Mouse (Mus musculus) midbrain, postnatal 0 days (tissue): ENCODE measurements around the gene Slc9a1. TPM values are rescaled to one million over a fixed set of nuclear protein-coding genes. Genes with fewer than 3 reads are reported as not detected.

Experiments
- ATAC-seq: fragments of 200-750 bp; cut with Nextera tagmentation; 2 replicates; pipeline ENCODE4 v1.8.0; 2017; ENCODE audit warnings: moderate number of reproducible peaks, mild to moderate bottlenecking, moderate TSS enrichment, moderate library complexity; ENCODE audit not compliant: low FRiP score
- DNase-seq: peaks from one replicate; pipeline ENCODE4 v3.0.0-alpha.2; 2015; ENCODE audit warnings: low spot score
- H3K27ac ChIP-seq: fragments of 300-500 bp; sonication (generic); 2 replicates; pipeline ENCODE4 v1.5.1; 2014; ENCODE audit warnings: low read depth, mild to moderate bottlenecking, low read length, mixed read lengths
- H3K27me3 ChIP-seq: fragments of 300-500 bp; sonication (generic); 2 replicates; pipeline ENCODE4 v1.6.1; 2014; ENCODE audit warnings: low read length, control low read depth, mixed read lengths; ENCODE audit not compliant: insufficient read depth
- H3K36me3 ChIP-seq: fragments of 300-500 bp; sonication (generic); 2 replicates; pipeline ENCODE4 v1.6.1; 2014; ENCODE audit warnings: low read length, control low read depth, mixed read lengths; ENCODE audit not compliant: insufficient read depth
- H3K4me1 ChIP-seq: fragments of 300-500 bp; sonication (generic); 2 replicates; pipeline ENCODE4 v1.6.1; 2014; ENCODE audit warnings: mild to moderate bottlenecking, control low read depth, antibody characterized with exemption, low read length, mixed read lengths; ENCODE audit not compliant: insufficient read depth
- H3K4me2 ChIP-seq: fragments of 300-500 bp; sonication (generic); 2 replicates; pipeline ENCODE4 v1.6.1; 2014; ENCODE audit warnings: low read depth, mild to moderate bottlenecking, low read length, mixed read lengths; ENCODE audit not compliant: poor library complexity, severe bottlenecking
- H3K4me3 ChIP-seq: fragments of 300-500 bp; sonication (generic); 2 replicates; pipeline ENCODE4 v1.5.1; 2014; ENCODE audit warnings: low read depth, mild to moderate bottlenecking, low read length, moderate library complexity
- H3K9ac ChIP-seq: fragments of 300-500 bp; sonication (generic); replicated peaks from 2 replicates; pipeline ENCODE4 v1.6.1; 2014; ENCODE audit warnings: mild to moderate bottlenecking, low read length, moderate library complexity, mixed read lengths; ENCODE audit not compliant: poor library complexity, severe bottlenecking
- H3K9me3 ChIP-seq: fragments of 300-500 bp; sonication (generic); 2 replicates; pipeline ENCODE4 v1.6.1; 2016; ENCODE audit warnings: low read length, control low read depth
- CTCF ChIP-seq: IDR thresholded peaks from 2 replicates; pipeline ENCODE4 v1.5.1; 2016; ENCODE audit warnings: antibody characterized with exemption, mild to moderate bottlenecking
- WGBS: fragments of 180-500 bp; shearing (Covaris S2); extraction: QIAGEN DNeasy Blood & Tissue Kit; methylation state at CpG from one replicate; pipeline ENCODE4 v1.1.7; 2014; 5-methylcytosine and 5-hydroxymethylcytosine counted together
- microRNA-seq: library from miRNA; unstranded; fragments of <30 nt; microRNA quantifications from one replicate; pipeline ENCODE4, GENCODE M21; 2016; ENCODE audit warnings: borderline number of aligned reads
- polyA plus RNA-seq: library from polyadenylated mRNA; unstranded; fragments of >200 nt; fragmentation: Nextera tagmentation; extraction: Ambion mirVana; gene quantifications from 2 replicates; pipeline ENCODE4 v1.2.1, GENCODE M21; 2015
- total RNA-seq: library from RNA; depleted of rRNA; stranded (reverse); fragments of >200 nt; gene quantifications from 2 replicates; pipeline ENCODE4 v1.2.3, GENCODE M21; 2014; rRNA removed

The Slc9a1 gene
- total and polyA plus RNA-seq, 2 experiments from 2014 or later, result 12.8 to 34.9 TPM

GRCm38 (mm10) chr4:133461362-133461761 lies 91.9 kb downstream of the Slc9a1 start:
- no peak for TF ChIP-seq CTCF
- H3K9ac ChIP-seq, result no peak overlapping the region
- H3K36me3 ChIP-seq, result no peaks in the 10 kb centered on the region
- DNase-seq (no peak), ATAC-seq (no peak)
- WGBS, result 64% methylated on average over 4 of the region's 4 CpGs
- H3K4me1 ChIP-seq, result no peaks in the 10 kb centered on the region
- H3K27ac ChIP-seq, result no peak overlapping the region
- no peak overlapping the region for H3K4me2 ChIP-seq
- no peaks in the 10 kb centered on the region for H3K9me3 ChIP-seq
- no peaks in the 10 kb centered on the region for H3K27me3 ChIP-seq
- H3K4me3 ChIP-seq, result no peak overlapping the region

- 60% methylated on average over 6 of the region's 6 CpGs for WGBS
- no peak for ATAC-seq
- H3K36me3 ChIP-seq, result no peaks in the 10 kb centered on the region
- no peak overlapping the region for H3K4me3 ChIP-seq
- no peaks in the 10 kb centered on the region for H3K4me1 ChIP-seq
- no peak for TF ChIP-seq CTCF
- DNase-seq, result no peak
- no peak overlapping the region for H3K4me2 ChIP-seq
- H3K9me3 ChIP-seq, result no peaks in the 10 kb centered on the region
- no peak overlapping the region for H3K27ac ChIP-seq
- H3K9ac ChIP-seq, result no peak overlapping the region
- no peaks in the 10 kb centered on the region for H3K27me3 ChIP-seq
These were observed 93.7 kb downstream of the Slc9a1 start for GRCm38 (mm10) chr4:133463184-133463583.

GRCm38 (mm10) chr4:133468080-133468479 lies 98.6 kb downstream of the Slc9a1 start:
- H3K36me3 ChIP-seq, result no peaks in the 10 kb centered on the region
- WGBS, result 0% methylated on average over 26 of the region's 27 CpGs
- H3K27ac ChIP-seq, result no peak overlapping the region
- peak overlapping the region; percentile 45 for H3K4me3 ChIP-seq
- H3K27me3 ChIP-seq, result peaks cover 10% of the 10 kb centered on the region
- peak; percentile 70 for DNase-seq
- no peaks in the 10 kb centered on the region for H3K9me3 ChIP-seq
- H3K4me2 ChIP-seq, result peak overlapping the region; percentile 95
- 0 out of 2 replicates have a peak, but pooled peaks cover 4% of the 10 kb centered on the region for H3K4me1 ChIP-seq
- H3K9ac ChIP-seq, result peak overlapping the region; percentile 51
- no peak for ATAC-seq
- no peak for TF ChIP-seq CTCF

- WGBS, result 21% methylated on average over 12 of the region's 12 CpGs
- H3K4me2 ChIP-seq, result no peak overlapping the region
- ATAC-seq (no peak), DNase-seq (no peak)
- H3K9ac ChIP-seq, result no peak overlapping the region
- no peak overlapping the region for H3K27ac ChIP-seq
- H3K4me3 ChIP-seq, result no peak overlapping the region
- H3K36me3 ChIP-seq, result no peaks in the 10 kb centered on the region
- TF ChIP-seq CTCF, result no peak
- H3K4me1 ChIP-seq, result 0 out of 2 replicates have a peak, but pooled peaks cover 4% of the 10 kb centered on the region
- H3K27me3 ChIP-seq, result peaks cover 10% of the 10 kb centered on the region
- no peaks in the 10 kb centered on the region for H3K9me3 ChIP-seq
These were observed 99.6 kb downstream of the Slc9a1 start for GRCm38 (mm10) chr4:133469122-133469521.

- no peaks in the 10 kb centered on the region for H3K36me3 ChIP-seq
- 0 out of 2 replicates have a peak, but pooled peaks have one; percentile 20 for TF ChIP-seq CTCF
- 79% methylated on average over 7 of the region's 7 CpGs for WGBS
- no peak overlapping the region for H3K9ac ChIP-seq
- 0 out of 2 replicates have a peak, but pooled peaks cover 4% of the 10 kb centered on the region for H3K4me1 ChIP-seq
- H3K27me3 ChIP-seq, result peaks cover 10% of the 10 kb centered on the region
- H3K27ac ChIP-seq, result no peak overlapping the region
- no peaks in the 10 kb centered on the region for H3K9me3 ChIP-seq
- DNase-seq (no peak), ATAC-seq (no peak)
- H3K4me2 ChIP-seq, result no peak overlapping the region
- H3K4me3 ChIP-seq, result no peak overlapping the region
These were observed 101.8 kb downstream of the Slc9a1 start for GRCm38 (mm10) chr4:133471135-133471821.

Small RNAs within 50 kb of the gene (microRNA-seq; reads per million reads assigned to microRNA genes)
- not detected for gene Mir5122

Other genes starting within 250 kb of the Slc9a1 start
- gene Wasf2, start 239.2 kb upstream of the Slc9a1 start, total RNA-seq, result 18.3 and 19.6 TPM in 2 replicates
- gene Wasf2, start 239.2 kb upstream of the Slc9a1 start, polyA plus RNA-seq, result 19.1 and 26.0 TPM in 2 replicates
- 3.9 and 5.9 TPM in 2 replicates for gene Cd164l2, start 157.6 kb upstream of the Slc9a1 start, total RNA-seq
- 10.6 and 11.0 TPM in 2 replicates for gene Cd164l2, start 157.6 kb upstream of the Slc9a1 start, polyA plus RNA-seq
- 3.2 and 10.8 TPM in 2 replicates for gene Gpr3, start 157.2 kb upstream of the Slc9a1 start, total RNA-seq
- gene Gpr3, start 157.2 kb upstream of the Slc9a1 start, polyA plus RNA-seq, result 3.9 and 4.5 TPM in 2 replicates
- gene Map3k6, start 128.9 kb upstream of the Slc9a1 start, total RNA-seq, result 7.6 and 8.3 TPM in 2 replicates
- 2.8 and 4.1 TPM in 2 replicates for gene Map3k6, start 128.9 kb upstream of the Slc9a1 start, polyA plus RNA-seq
- gene Sytl1, start 106.6 kb upstream of the Slc9a1 start, total RNA-seq, result 1.6 TPM in 1 of 2 replicates, not detected in the other
- gene Sytl1, start 106.6 kb upstream of the Slc9a1 start, polyA plus RNA-seq, result 0.21 and 0.26 TPM in 2 replicates
- gene Tmem222, start 91.9 kb upstream of the Slc9a1 start, total RNA-seq, result 129 and 130 TPM in 2 replicates
- gene Tmem222, start 91.9 kb upstream of the Slc9a1 start, polyA plus RNA-seq, result 138 and 143 TPM in 2 replicates
- 43.0 and 54.8 TPM in 2 replicates for gene Wdtc1, start 16.2 kb upstream of the Slc9a1 start, total RNA-seq
- gene Wdtc1, start 16.2 kb upstream of the Slc9a1 start, polyA plus RNA-seq, result 14.4 and 15.6 TPM in 2 replicates
- 0.77 and 1.2 TPM in 2 replicates for gene Tent5b, start 110.4 kb downstream of the Slc9a1 start, total RNA-seq
- gene Tent5b, start 110.4 kb downstream of the Slc9a1 start, polyA plus RNA-seq, result 0.27 and 0.49 TPM in 2 replicates
- gene Trnp1, start 128.8 kb downstream of the Slc9a1 start, total RNA-seq, result 45.2 and 52.2 TPM in 2 replicates
- gene Trnp1, start 128.8 kb downstream of the Slc9a1 start, polyA plus RNA-seq, result 15.2 and 17.5 TPM in 2 replicates
- 0.47 and 2.0 TPM in 2 replicates for gene Kdf1, start 149.3 kb downstream of the Slc9a1 start, total RNA-seq
- 0.77 and 1.2 TPM in 2 replicates for gene Kdf1, start 149.3 kb downstream of the Slc9a1 start, polyA plus RNA-seq
- 94.8 and 109 TPM in 2 replicates for gene Nudc, start 176.3 kb downstream of the Slc9a1 start, total RNA-seq
- gene Nudc, start 176.3 kb downstream of the Slc9a1 start, polyA plus RNA-seq, result 227 and 262 TPM in 2 replicates
- gene Nr0b2, start 183.7 kb downstream of the Slc9a1 start, total RNA-seq, result not detected in 2 replicates
- not detected in 2 replicates for gene Nr0b2, start 183.7 kb downstream of the Slc9a1 start, polyA plus RNA-seq
- gene Gpatch3, start 205.0 kb downstream of the Slc9a1 start, total RNA-seq, result 8.7 and 10.3 TPM in 2 replicates
- gene Gpatch3, start 205.0 kb downstream of the Slc9a1 start, polyA plus RNA-seq, result 5.6 and 6.3 TPM in 2 replicates
- gene Gpn2, start 214.7 kb downstream of the Slc9a1 start, total RNA-seq, result 22.7 and 23.6 TPM in 2 replicates
- 16.2 and 16.7 TPM in 2 replicates for gene Gpn2, start 214.7 kb downstream of the Slc9a1 start, polyA plus RNA-seq
- 2.0 and 3.6 TPM in 2 replicates for gene Sfn, start 232.5 kb downstream of the Slc9a1 start, total RNA-seq
- 0.67 and 0.86 TPM in 2 replicates for gene Sfn, start 232.5 kb downstream of the Slc9a1 start, polyA plus RNA-seq